Mouse (Mus musculus) spleen, adult 2 months (tissue): ENCODE measurements at regions not wholly inside any gene's neighbourhood (a gene's known extent, or its start where the extent isn't known, plus 50 kb on each side); places are given as distances from the start of the nearest gene placed in this dataset.

ENCODE experiments used
- CTCF ChIP-seq: fragments of 200-500 bp; IDR thresholded peaks from 2 replicates; pipeline ENCODE4 v1.5.1; 2011; ENCODE audit warnings: mild to moderate bottlenecking, inconsistent platforms; ENCODE audit not compliant: insufficient read depth, insufficient read length, insufficient replicate concordance; ENCODE audit errors: extremely low read depth
- POLR2A ChIP-seq: fragments of 200-500 bp; IDR thresholded peaks from 2 replicates; pipeline ENCODE4 v1.6.1; 2011; ENCODE audit warnings: low read depth, low read length, inconsistent platforms

GRCm38 (mm10) chr2:18588232-18588631 is 84.0 kb upstream of the Commd3 start:
- TF ChIP-seq POLR2A (no peak), CTCF (no peak)
